Mouse (Mus musculus): ENCODE results near the gene Ambn. TPM values are rescaled to one million over a fixed set of nuclear protein-coding genes. Genes with fewer than 3 reads are reported as not detected.
"Not testable (repeated sequence)": the region's sequence is repeated elsewhere in the genome, so short reads cannot be mapped to it uniquely, and the experiment has no call there.

The Ambn gene
- total RNA-seq (2021) = not detected
- long read RNA-seq, experiment 1 = 0 reads
- long read RNA-seq, experiment 2 = 0 reads

DNA sequence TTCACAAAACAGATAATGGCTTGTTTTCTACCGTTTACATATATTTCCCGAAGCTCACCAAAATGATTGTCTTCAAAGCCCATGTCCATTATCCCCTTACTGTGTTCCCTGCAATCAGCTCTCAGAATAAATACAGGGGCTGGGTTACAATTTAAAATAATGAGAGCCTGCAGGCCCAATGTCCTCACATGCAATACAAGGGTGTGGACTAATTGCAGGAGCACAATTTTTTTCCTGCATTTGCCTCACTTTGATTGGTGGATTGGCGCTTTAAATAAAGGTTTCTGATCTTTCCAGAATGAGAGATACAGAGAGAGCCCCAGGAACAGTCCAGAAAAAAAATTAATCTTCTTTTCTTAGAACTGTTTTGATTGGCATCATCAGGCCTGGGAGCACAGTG lies at the start of gene Ambn:
Gene Ambn, plus strand, starts transcription at position 301 of the 400 bp plus-strand sequence.
- no peak for DNase-seq

DNA sequence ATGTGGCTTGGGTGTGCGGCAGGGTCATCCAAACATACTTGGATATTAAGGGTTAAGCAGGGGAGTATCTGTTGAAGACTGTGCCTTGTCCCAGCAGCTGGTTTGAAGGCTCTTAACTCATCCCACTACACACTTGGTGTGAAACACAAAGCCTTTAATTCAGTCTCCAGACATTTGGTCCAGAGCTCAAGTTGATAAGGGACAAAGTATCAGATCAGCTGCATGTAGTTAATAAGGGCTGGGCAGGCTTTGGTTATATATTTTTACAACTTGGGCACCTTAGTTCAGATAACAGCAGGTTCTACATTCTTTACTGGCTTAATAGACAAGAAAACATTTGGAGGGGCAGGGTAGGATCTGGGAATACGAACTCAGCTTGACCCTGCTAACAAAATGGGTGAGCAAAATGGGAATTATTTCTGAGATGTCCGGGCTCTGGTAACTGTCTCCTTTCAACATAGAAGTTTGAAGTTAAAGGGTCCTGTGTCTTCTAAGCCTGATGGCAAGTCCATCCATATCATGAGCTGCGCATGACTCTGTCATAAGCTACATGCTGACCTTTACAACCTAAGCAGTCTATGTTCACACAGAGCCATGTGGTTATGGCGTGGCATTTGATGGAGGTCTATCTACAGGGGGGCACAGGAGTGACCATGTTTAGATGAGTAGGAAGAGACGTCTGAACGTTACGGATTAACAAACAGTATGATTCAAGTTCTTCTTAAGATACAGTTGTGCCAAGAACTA lies 35.3 kb upstream of the Ambn start:
- no peak for DNase-seq

DNA sequence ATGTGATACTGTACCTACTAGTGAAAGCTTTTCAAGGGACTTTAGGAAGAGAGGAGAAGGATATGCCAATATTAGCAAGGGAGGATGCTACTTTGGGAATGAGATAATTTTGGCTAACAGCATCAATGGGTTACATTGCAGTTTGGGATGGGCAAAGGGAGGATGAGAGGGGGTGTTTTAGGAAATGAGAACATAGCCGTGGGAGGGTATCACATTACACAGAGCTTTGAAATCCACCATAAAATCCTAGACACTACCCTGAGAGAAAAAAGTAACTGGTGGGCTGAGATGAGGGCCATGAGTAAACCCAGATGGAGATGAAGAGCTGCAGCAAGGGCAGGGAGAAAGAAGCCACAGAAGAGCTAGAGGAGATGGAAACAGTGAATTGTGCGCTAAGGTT lies 30.9 kb upstream of the Ambn start:
- not testable (repeated sequence) for DNase-seq

DNA sequence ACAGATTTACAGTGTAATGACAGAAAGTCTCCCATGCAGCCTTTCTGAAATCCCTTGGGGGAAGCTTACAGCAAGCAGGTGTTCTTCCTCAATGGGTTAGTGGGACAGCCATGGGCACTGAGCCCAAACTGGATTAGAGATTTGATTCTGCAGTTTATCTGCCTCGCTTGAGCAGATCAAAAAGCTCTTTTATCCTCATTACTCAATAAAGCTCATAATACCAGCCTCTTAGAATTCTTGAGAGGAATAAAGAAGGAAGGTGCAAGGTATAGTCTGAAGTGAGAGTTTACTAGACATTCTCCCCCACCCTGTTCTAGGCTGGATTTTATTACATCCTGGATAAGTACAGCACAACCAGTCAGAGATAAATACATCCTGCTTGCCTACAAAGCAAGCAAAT lies 29.0 kb upstream of the Ambn start:
- DNase-seq = no peak

DNA sequence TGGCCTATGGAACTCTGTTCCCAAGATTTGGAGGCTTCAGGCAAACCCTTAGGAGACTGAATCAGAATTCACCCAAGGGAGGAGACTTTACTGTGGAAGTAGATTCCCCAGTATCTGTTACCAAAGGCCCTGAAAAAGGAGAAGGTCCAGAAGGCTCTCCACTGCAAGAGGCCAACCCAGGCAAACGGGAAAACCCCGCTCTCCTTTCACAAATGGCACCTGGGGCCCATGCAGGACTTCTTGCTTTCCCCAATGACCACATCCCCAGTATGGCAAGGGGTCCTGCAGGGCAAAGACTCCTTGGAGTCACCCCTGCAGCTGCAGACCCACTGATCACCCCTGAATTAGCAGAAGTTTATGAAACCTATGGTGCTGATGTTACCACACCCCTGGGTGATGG lies 11.7 kb downstream of the Ambn start:
- no peak for DNase-seq

DNA sequence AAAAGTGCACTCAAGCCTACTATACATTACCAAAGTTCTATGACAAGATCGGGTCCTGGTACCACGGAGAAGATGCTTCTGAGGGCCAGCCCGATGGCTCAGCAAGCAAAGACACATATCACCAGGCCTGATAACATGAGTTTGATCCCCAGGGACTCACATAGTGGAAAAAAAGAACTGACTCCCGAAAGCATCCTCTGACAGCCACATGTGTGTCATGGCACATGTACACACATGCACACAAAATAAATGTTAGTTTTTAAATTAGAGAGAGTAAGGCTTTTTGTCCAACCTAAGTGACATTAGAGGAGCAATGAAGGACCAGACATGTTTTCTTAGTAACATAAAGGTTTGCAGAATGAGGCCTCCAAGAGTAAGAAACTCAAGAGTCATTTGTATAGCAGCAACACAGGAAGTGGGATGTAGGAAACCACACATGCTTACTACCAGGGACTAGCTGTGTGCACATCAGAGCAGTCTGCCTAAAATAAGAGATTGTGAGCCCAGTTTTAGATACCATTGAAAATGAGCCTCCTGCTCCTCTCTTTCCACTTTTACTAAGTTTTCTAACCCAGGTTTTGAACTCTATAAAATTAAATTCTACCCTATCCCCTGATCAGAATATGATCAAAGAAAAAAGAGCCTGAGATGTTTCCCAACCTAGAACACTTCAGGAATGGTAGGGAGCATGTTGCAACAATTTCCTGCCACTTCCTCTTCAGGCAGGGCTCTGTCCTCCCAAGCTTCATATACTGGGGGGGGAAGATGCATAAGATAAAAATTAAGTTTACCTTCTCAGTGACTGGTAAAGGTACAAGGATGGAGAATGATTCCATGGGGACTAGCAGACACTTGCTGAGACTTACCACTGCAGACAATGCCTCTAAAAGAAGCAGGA lies 13.3 kb downstream of the Ambn start:
- no peak for DNase-seq

DNA sequence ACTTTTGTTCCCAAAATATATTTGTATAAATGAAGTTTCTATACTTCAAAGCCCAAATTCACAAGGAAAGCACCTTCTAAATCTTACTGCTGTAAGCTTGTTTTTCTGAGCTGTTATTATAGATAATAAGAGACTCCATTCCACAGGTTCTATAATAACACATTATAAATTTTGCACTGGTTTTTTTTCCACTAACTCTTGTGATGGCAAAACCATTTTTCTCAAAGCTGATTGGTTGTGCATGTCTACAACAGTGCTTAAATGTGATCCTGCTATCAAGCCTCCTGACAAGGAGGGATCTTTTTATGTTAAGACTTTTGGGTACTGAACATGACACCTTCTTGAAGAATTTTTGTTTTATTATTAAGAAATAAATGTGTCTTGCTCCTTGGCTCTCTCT lies 31.9 kb downstream of the Ambn start, which contains the start of gene Enam:
Gene Enam, plus strand, starts transcription at position 301 of the 400 bp plus-strand sequence.
- DNase-seq = no peak

DNA sequence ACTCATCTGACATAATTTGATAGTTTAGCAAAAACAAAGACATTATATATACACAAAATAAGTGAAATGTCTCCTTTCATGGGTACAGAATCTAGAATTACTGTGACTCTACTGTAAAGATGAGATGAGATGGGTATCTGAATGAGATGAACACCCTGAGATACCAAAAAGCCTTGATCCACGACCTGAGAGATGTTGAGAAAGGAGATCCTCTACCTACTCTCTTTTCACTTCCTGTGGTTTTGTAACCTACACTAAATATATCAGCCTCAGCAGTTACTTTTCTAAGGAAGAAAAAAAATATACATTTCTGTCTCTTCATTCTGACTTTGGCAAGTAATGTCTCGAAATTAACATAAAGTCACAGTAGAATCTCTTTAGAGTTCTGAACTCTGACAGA lies 33.2 kb downstream of the Ambn start:
- no peak for DNase-seq

DNA sequence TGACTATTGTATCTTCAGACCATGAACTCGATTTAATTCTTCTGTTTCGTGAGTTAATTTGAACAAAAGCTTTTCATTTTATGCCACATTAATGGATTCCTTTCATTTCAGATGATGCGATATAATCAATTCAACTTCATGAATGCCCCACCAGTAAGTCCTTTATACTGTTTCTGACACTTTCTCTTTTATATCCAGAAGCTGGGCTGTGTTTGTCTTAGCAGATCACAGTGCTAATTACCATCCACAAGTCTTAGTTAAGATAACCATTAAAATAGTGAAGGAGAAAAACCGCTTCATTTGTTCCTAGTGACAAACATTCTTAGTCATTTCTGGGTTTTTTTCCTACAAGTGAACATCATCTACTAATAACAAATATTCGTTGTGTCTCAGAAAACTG lies 35.3 kb downstream of the Ambn start:
- no peak for DNase-seq

DNA sequence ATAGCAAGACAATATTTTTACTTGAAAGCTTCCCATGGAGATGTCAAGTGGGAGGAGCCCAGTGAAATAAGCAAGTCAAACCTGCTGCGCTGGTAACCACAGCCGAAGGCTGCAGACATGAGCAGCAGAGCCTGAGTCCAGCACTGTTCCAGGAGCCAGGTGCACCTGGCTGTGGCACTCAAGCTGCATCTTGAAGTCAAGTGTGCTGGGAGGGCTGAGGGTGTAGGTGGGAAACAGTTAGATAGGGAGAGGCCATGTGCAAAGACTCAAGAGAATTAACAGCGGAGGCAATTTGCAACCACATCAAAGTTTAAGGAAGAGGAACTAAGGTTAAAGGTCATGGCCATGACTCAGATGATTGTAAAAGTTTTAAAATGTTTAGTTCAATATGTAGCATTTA lies 44.0 kb downstream of the Ambn start:
- DNase-seq = no peak

DNA sequence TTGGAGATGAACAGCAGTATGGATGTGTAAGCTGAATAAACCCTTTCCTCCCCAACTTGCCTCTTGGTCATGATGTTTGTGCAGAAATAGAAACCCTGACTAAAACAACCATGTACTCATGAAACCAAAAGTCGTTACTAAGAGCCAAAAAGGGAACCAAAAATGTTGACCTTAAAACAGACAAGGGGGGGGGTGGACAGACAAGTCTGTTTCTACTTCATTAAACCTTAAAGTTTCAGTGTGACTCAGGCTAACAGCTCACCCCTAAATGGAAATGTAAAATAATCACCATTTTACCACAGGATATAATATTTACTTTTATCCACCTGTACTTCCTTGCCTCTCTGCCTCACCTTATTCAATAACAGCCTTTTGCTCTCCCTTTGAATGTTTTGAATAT lies 52.8 kb downstream of the Ambn start:
- DNase-seq = no peak

DNA sequence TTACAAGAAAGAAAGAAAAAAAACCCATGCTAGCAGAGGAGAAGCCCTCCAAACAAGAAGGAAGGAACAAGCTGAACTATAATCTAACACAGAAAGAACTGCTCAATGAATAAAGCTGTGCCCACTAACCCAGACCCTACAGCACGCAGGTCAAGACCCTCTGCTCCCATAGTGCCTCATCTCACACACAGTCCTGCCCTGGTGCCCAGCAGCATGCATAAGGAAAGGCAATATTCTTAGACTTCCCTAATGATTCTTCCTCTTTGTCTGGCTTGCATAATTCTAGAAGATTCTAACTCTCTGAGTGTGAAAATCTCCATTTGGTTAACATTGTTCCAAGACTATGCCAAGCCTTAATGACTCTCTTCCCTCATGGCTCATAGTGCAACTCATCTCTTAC lies 53.2 kb downstream of the Ambn start:
- no peak for DNase-seq

Other genes starting within 250 kb of the Ambn start
- not detected for gene Gm7714, start 187.1 kb upstream of the Ambn start, total RNA-seq (2021)
- not detected for gene Prol1, start 138.7 kb upstream of the Ambn start, total RNA-seq (2021)
- gene Amtn, start 79.9 kb upstream of the Ambn start, total RNA-seq (2021) = under 1 TPM; 0.23 to 0.79 TPM
- gene Enam, start 32.0 kb downstream of the Ambn start, total RNA-seq (2021) = not detected
- under 1 TPM in 1 of 2 experiments, not detected in 1; 0.23 TPM for gene Jchain, start 71.9 kb downstream of the Ambn start, total RNA-seq (2021)
- gene Utp3, start 98.5 kb downstream of the Ambn start, total RNA-seq (2021) = 10 to 100 TPM; 24.2 to 27.1 TPM
- gene Rufy3, start 109.0 kb downstream of the Ambn start, total RNA-seq (2021) = 10 to 100 TPM in 1 of 2 experiments, 1 to 10 TPM in 1; 8.9 to 13.2 TPM
- gene Grsf1, start 220.2 kb downstream of the Ambn start, total RNA-seq (2021) = 100 to 1,000 TPM; 111 to 113 TPM